Mouse (Mus musculus): ENCODE measurements around the gene Espn.

DNA sequence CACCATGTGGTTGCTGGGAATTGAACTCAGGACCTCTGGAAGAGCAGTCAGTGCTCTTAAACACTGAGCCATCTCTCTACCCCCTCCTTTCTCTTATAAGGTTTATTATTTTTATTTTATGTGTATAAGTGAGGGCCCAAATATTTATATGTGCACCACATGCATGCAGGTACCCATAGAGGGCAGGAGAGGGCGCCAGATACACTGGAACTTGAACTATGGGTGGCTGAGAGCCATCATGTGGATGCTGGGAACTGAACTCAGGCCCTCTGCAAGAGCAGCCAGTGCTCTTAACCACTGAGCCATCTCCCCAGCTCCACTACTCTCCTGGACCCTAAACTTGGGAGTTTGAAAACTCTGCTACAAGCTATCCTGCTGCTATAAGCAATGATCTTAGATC, 8.5 kb downstream of the Espn start:
- TF ChIP-seq CTCF (IDR thresholded peaks at IDR 0.05) (peak; percentile 11; the same call in 1 of the 2 replicates), POLR2A (IDR thresholded peaks at IDR 0.05; ENCODE audit: insufficient read depth, low read depth, low read length) (no peak)

All from heart, adult 2 months (tissue).